In the genomic region with DNA sequence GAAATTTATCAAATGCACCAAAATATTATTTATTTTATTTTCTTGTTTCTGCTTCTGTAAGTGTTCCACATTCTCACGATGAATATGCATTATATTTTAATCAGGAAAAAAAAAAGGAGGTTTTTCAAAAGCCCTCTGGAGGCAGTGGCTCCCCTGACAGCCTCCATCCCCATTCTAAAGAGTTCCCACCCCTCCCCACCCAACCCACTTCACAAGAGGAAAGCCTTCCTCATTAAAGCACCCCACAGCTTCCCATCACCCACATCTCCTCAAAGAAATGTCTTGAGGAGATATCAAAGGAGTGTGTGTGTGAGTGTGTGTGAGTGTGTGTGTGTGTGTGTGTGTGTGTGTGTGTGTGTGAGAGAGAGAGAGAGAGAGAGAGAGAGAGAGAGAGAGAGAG, we compare ENCODE assay signal across 15 mouse cellular contexts.
"Had no signal": no experiment of that assay in that cellular context is flagged by ENCODE, and none has a peak within 500 bp of the region (broad histone marks: within the 10 kb centered on the region; RNA-seq: fewer than 3 reads in every experiment).

No protein-coding gene starts in this region.

- H3K9ac ChIP-seq: neural tube, embryonic 15.5 days; stomach, embryonic 15.5 days had no signal

- H3K27ac ChIP-seq: neural tube, embryonic 15.5 days; stomach, embryonic 15.5 days; stomach, postnatal 0 days had no signal

- H3K9me3 ChIP-seq: neural tube, embryonic 15.5 days; stomach, embryonic 15.5 days had no signal

- H3K27me3 ChIP-seq: neural tube, embryonic 15.5 days; stomach, embryonic 15.5 days had no signal

- H3K4me3 ChIP-seq: neural tube, embryonic 15.5 days; stomach, embryonic 15.5 days had no signal

- H3K36me3 ChIP-seq: neural tube, embryonic 15.5 days; stomach, embryonic 15.5 days had no signal

- H3K4me1 ChIP-seq: stomach, embryonic 15.5 days had no signal

- H3K4me2 ChIP-seq: neural tube, embryonic 15.5 days; stomach, embryonic 15.5 days had no signal

- DNase-seq: retina, postnatal 1 day; right cerebral cortex, adult 18-20 months; right cerebral cortex, postnatal 14 days; right cerebral cortex, postnatal 25 days; right cerebral cortex, postnatal 4 days; spleen, adult 18-20 months; thymus, adult 18-20 months; thymus, adult 2 months; thymus, postnatal 14 days; thymus, postnatal 25 days; thymus, postnatal 36 days; thymus, postnatal 4 days had no signal
